Mouse (Mus musculus) spleen, adult 12 weeks (tissue): ENCODE data around the gene Nmrk1.

Source experiments
- DNase-seq: peaks from one replicate; pipeline ENCODE4 v3.0.0; 2022; ENCODE audit warnings: low spot score

Nmrk1 gene

DNA sequence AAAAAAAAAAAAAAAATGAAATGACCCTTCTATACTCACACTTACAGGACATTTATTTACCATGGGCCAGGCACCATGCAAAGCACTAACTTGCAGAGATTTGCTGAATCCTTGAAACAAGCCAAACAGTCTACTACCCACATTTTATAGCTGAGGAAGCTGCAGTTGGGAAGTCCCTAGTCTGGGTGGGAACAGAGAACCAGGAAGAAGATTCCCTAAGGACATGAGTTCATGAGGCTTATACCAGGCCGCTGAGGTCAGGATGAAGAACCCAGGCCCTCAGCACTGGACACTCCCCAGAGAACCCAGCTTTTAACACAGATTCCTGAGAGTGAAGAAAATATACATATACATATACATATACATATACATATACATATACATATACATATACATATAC is 14.2 kb upstream of the Nmrk1 start:
- DNase-seq, result no peak

- no peak for DNase-seq
Measured at GRCm38 (mm10) chr19:18619060-18619459, 12.7 kb upstream of the Nmrk1 start.

GRCm38 (mm10) chr19:18619691-18620090 is 12.1 kb upstream of the Nmrk1 start:
- DNase-seq, result no peak

DNA sequence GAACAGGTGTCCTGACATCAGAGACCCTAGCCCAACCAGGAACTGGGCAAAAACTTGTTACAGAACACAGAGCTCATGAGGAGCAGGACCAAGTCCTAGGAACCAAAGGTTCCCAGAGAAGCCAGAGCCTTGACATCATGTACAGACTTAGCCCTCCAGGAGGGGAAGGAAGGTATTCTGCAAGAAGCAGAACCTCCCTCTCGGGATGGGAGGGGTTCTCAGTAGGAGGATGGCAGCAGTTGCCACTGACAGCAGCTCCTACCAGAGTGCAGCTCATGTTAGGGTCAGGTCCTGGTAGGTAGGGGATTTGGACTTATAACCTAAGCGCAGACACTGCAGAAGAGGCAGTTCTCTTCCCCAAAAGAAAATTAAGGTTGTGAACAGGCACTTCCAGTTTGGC is 7.9 kb upstream of the Nmrk1 start:
- no peak for DNase-seq

- DNase-seq, result no peak
Measured at GRCm38 (mm10) chr19:18629589-18629988, 2.2 kb upstream of the Nmrk1 start.

- no peak for DNase-seq
Measured at GRCm38 (mm10) chr19:18630221-18631119, 1.3 kb upstream of the Nmrk1 start.

DNA sequence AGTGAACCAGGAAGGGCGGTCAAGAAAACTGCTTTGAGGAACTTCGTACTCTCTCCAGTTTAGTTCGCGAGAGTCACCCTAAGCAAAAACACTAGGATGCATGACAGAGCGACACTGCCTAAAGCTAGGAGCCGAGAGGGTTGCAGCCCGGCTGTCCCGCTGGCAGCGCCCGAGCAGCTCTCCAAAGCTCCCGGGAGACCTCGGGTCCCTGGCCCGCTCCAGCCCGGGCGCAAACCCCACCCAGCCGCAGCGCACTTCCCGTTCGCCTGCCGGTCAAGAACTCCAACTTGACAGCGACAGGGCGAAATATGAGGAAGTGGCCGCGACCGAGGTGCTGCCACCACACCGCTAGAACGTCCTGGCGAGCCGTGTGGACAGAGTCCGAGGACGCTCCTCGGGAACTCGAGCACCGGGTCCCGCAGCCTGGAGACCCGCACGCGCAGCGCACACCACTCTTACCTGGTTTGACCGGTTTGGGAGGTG is 548 bp upstream of the Nmrk1 start:
- no peak for DNase-seq

- DNase-seq, result no peak
Measured at GRCm38 (mm10) chr19:18632231-18633185, 758 bp downstream of the Nmrk1 start.

- DNase-seq, result no peak
Measured at GRCm38 (mm10) chr19:18637954-18638353, 6.2 kb downstream of the Nmrk1 start.

- DNase-seq, result no peak
Measured at GRCm38 (mm10) chr19:18638949-18639348, 7.2 kb downstream of the Nmrk1 start.

DNA sequence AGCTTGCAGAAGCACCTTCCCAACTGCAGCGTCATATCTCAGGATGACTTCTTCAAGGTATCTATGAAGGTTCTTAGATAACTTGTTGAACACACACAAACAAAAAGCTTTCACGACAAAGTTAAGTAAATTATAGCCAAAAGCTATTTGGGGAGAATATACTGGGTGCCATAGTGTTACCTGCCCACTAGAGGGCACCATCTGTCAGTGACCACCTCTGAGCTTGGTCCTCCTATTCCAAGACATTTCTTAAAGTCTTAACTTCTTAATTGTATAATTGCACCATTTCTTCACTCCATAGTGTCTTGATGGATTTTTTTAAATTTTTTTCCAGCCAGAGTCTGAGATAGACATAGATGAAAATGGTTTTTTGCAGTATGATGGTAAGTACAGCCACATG is 7.8 kb downstream of the Nmrk1 start:
- DNase-seq, result no peak

GRCm38 (mm10) chr19:18641001-18641400 is 9.3 kb downstream of the Nmrk1 start:
- no peak for DNase-seq

- no peak for DNase-seq
Measured at GRCm38 (mm10) chr19:18643411-18643810, 11.7 kb downstream of the Nmrk1 start.

- DNase-seq, result no peak
Measured at GRCm38 (mm10) chr19:18644084-18644483, 12.3 kb downstream of the Nmrk1 start.

GRCm38 (mm10) chr19:18646397-18646796 is 14.6 kb downstream of the Nmrk1 start:
- DNase-seq, result no peak

DNA sequence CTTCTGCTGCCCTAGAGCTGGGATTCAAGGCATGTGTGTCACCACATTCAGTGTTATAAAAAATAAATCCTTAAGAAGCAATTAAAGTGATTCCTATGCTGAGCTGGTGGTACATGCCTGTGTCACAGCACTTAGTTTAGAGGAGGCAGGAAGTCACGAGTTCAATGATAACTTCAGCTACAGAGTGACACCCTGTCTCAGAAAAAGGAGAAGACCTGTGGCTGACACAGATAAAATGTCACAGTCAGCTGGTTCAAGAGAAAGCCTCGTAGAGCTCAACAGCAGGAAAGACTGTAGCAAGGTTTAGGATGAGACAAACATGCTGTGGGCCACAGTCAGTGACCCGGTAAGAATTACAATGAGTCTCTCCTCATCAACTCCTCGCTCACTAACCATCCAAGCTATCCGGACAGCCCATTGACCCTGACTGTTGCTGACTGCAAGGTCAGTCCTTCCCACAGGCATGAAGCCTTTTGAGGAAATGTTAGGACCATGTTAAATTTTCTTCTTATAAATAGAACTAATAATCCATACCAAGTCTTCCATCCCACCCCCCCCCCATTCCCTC is 15.2 kb downstream of the Nmrk1 start:
- no peak for DNase-seq

- no peak for DNase-seq
Measured at GRCm38 (mm10) chr19:18647775-18648557, 16.2 kb downstream of the Nmrk1 start.

DNA sequence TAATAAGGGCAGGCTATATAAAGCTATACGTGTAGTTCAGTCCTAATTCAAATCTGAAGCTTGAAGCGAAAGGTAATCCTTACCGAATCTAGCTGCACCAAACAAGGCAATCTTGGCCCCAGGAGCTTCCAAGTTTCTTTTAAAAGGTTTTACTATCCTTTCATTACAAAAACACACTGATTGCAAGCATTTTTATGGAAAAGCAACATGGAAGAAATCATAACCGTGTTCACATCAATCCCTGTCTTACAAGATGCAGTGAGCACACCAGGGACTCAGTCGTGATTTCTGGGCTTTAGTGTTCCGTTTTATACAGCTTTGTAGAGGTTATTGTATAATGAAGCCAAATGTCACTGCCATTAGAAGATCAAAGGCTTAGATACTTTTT is 16.8 kb downstream of the Nmrk1 start:
- no peak for DNase-seq

GRCm38 (mm10) chr19:18649955-18650354 is 18.2 kb downstream of the Nmrk1 start:
- DNase-seq, result no peak

GRCm38 (mm10) chr19:18650473-18650872 is 18.7 kb downstream of the Nmrk1 start:
- no peak for DNase-seq

GRCm38 (mm10) chr19:18652592-18652991 is 20.8 kb downstream of the Nmrk1 start:
- DNase-seq, result no peak

- no peak for DNase-seq
Measured at GRCm38 (mm10) chr19:18653058-18653457, 21.3 kb downstream of the Nmrk1 start.
